Mouse (Mus musculus): ENCODE data around the gene Gm20815.
"Not testable (repeated sequence)": the region's sequence is repeated elsewhere in the genome, so short reads cannot be mapped to it uniquely, and the experiment has no call there.

DNA sequence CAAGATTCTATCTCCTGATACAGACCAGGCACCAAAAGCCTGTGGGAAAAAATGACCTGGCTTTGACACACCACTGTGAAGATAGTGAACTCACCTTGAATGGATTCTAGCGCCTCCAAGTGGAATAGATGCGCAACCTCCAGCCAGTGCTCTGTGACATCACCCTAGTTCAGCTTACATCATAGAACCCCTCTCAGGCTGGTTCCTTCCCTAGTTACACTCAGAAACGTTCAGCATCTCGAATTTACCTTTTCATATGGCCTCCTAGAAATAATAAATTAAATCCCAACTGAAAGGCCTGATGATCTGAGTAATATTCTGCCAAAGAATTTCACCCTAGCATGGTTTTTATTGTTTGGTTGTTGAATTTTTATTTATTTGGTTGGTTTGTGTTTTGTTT lies at the start of gene Gm20815:
- not testable (repeated sequence) for TF ChIP-seq CTCF (IDR thresholded peaks at IDR 0.05 in 2 of 3, conservative IDR thresholded peaks at IDR 0.05 in 1 of 3; ENCODE audit: control insufficient read depth in 1 of 3, insufficient read depth in 1 of 3, low read depth in 2 of 3, low read length in 3 of 3, poor library complexity in 1 of 3, severe bottlenecking in 1 of 3); KAT2A (conservative IDR thresholded peaks at IDR 0.05; ENCODE audit: low read depth, low read length); POLR2A (IDR thresholded peaks at IDR 0.05; ENCODE audit: control insufficient read depth in 1 of 2, insufficient read depth in 1 of 2, low read depth in 1 of 2, low read length in 2 of 2, poor library complexity in 1 of 2); ETS1 (IDR thresholded peaks at IDR 0.05; ENCODE audit: low read depth, low read length); CHD1 (IDR thresholded peaks at IDR 0.05; ENCODE audit: low read depth, low read length); SMC3 (IDR thresholded peaks at IDR 0.05; ENCODE audit: low read depth, low read length); USF1 (IDR thresholded peaks at IDR 0.05; ENCODE audit: low read depth, low read length)
